Mouse (Mus musculus): Measurements from ENCODE around the gene Ubtd1.

Gene Ubtd1

GRCm38 (mm10) chr19:41981595-41981927, at the start of gene Ubtd1:
Gene Ubtd1, plus strand, starts transcription at chr19:41981763.
- DNase-seq = no peak

DNA sequence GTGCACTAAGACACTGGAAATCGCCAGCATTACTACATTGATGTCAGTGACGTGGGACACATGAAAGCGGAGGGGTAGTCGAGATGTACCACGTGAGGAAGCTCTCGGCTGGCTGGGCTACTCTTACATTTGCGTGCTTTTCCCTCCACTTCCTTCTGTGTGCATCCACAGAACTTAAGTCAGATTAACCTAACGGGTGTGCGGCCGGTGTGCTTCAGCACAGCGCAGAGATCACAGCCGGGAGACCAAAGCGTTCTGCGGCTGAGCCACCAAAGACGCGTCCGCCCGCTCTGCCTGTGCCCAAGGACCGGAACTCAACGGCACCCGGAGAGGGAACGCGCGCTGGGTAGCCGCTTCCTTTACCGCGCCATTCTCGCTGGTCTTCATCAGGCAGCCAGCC, 48.9 kb upstream of the Ubtd1 start:
- DNase-seq = no peak

- DNase-seq = peak; percentile 99
These were observed 48.1 kb upstream of the Ubtd1 start, which contains the start of the genes Exosc1 and Zdhhc16 for GRCm38 (mm10) chr19:41933179-41934086. Gene Exosc1, minus strand, starts transcription at chr19:41933423. Gene Zdhhc16, plus strand, starts transcription at chr19:41933480.

- peak; percentile 78 for DNase-seq
These were observed 47.4 kb upstream of the Ubtd1 start for GRCm38 (mm10) chr19:41934124-41934523.

GRCm38 (mm10) chr19:41935921-41936320, 45.6 kb upstream of the Ubtd1 start:
- no peak for DNase-seq

- no peak for DNase-seq
These were observed 43.0 kb upstream of the Ubtd1 start for GRCm38 (mm10) chr19:41938539-41938938.

- DNase-seq = no peak
These were observed 37.7 kb upstream of the Ubtd1 start for GRCm38 (mm10) chr19:41943841-41944240.

- DNase-seq = peak; percentile 38
These were observed 29.3 kb upstream of the Ubtd1 start for GRCm38 (mm10) chr19:41952287-41952686.

GRCm38 (mm10) chr19:41953574-41953973, 28.0 kb upstream of the Ubtd1 start:
- DNase-seq = no peak

- DNase-seq = no peak
These were observed 11.9 kb upstream of the Ubtd1 start for GRCm38 (mm10) chr19:41969618-41970017.

DNA sequence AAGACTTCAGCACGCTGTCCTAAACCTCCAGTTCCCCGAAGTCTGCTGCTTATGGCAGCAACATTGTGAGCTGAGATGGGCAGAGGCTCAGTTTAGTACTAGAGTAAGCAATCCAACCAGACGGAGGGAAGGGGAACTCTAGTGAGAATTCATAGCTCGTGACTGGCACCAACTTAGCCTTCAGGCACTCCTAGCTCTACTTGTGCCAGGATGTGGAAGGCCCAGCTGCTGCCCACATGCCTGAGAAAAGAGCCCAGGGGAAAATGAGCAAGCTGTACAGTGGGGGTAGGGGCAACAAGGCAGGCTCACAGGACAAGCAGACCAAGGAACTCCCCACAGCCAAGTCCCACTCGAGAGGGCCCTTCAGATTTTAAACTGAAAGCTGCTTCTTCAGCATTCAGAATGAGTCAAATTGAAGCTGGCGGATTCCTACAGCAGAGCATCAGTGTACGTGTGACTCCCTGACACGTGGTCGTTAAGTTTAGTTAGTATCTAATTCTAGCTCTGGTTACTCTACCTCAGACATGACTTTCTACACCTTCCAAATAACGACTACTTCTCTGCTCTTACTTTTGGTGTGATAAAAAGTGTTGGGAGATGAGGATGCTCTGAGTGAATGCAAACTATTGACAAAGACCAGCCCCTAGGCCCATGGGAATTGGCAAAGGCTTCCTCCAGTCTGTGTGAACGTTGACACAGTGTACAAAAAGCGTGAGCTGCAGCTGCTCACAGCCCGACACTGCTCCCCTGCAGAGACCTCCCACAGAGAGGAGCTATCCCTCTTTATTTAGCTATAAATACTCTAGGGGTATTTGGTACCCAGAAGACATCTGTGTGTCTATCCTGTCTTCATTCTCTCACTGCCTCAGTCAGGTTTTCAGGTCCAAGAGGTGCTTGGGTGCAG, 7.4 kb upstream of the Ubtd1 start:
- peak; percentile 38 for DNase-seq

DNA sequence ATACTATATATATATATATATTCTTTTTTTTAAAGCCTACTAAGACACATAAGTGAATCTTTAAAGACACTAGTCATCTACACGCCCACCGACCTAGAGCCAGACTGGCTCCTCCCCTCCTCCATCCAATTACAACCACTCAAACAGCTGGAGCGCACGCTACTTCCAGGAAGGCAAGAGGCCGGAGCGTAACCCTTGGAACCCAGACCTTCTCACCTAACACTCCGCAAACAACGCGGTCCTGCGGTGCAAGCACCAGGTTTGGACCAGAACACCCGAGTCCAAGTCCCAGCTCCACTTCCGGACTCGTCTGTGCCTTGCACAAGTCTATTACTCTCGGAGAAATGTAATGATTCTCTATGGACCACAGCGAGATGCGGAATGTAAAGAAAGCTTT, 1.1 kb upstream of the Ubtd1 start:
- DNase-seq = no peak

DNA sequence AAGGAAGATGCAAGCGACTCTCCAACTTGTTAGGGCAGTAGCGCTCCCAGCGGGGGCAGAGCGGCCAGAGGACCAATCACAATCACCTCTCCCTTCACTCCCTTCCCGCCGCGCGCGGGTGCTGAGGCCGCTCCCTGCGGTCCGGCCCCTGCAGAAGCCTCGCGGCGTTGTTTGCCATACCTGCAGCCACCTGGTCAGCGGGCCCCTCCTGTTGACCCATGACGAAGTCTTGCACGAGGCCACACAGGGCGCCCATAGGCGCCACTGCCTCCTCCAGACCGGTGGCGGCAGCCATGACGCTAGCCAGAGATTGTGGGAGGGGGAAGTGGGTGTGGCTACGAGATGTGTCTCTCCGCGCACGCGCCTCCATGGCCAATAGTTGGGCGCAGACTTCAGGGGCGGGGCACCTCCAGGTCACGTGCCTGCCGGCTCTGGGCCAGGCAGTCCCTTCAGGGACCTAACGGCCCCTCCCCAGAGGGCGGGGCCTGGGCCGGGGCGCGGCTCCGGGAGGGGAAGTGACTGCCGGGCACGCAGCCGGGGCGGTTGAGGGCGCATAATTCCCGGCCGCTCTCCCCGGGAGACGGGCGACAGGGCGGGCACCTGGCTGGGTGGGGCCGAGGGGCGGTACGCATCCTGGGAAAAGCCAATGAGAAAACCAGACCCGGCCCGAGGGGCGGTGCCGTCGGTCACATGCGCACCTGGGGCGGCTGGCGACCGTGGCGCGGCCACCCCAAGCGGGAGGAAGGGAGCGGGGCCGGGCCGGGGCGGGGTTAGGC, 556 bp upstream of the Ubtd1 start, which contains the start of gene Mms19:
TSS of gene Mms19 (minus strand) at position 339 of the 776 bp plus-strand sequence.
- DNase-seq = peak; percentile 99

DNA sequence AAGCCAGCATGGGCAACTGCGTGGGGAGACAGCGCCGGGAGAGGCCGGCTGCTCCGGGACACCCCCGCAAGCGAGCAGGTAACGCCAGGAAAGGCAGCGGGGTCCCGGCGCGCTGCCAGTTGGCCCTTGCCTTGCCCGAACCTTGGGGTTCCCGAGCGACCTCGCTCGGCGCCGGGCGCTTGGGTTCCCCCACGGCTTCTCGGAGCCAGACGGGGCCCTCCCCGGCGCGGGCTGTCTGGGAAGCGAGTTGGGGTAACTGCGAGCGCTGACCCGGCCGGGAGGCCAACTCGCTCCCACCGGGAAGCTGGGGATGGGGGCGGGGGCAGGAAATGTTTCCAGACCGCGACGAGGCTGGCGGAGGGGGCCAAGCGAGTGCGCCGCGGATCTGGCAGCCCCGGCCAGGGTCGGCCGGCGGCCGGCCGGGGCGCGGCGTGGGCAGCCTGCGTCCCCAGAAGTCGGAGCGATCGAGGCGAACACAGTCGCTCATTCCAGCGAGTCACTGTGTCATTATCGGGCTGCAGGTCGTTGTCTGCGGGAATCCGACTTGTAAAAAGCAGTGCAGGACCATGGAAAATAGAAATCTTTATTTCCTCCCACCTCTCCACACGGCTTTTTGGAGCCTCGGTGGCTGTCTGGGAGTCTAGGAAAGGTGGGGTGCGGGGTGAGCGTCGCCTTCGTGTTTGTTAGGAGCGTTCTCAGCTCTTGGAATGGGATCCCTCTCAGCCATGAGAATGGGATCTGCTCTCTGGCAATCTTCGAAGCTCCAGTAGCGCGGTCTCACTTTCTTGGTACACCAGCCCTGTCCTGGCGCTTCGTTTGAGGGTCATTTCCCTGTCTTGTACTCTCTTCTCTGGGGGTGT, 598 bp downstream of the Ubtd1 start:
- DNase-seq = peak; percentile 51

GRCm38 (mm10) chr19:41982791-41983150, 1.2 kb downstream of the Ubtd1 start:
- peak; percentile 10 for DNase-seq

- no peak for DNase-seq
These were observed 4.4 kb downstream of the Ubtd1 start for GRCm38 (mm10) chr19:41985994-41986393.

- DNase-seq = no peak
These were observed 5.6 kb downstream of the Ubtd1 start for GRCm38 (mm10) chr19:41987206-41987605.

DNA sequence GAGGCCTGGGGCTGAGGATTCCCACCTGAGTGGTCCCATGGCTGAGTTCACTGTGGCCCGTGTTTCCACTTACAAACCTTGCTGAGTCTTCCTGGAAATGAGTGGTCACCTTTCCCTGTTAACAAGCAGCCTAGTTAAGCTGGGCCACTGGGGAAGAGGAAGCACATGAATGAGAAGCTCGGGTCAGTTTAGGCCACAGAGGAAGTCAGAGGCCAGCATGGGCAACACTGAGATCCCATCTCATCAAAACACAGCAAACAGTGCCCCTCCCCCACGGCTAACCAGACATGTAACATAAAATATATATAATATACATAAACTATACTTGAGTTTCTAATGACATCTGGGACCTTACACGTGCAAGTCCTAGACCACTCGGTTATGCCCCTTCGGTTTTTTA, 8.2 kb downstream of the Ubtd1 start:
- no peak for DNase-seq

GRCm38 (mm10) chr19:41991926-41992477, 10.4 kb downstream of the Ubtd1 start:
- no peak for DNase-seq

GRCm38 (mm10) chr19:41992971-41993370, 11.4 kb downstream of the Ubtd1 start:
- no peak for DNase-seq

GRCm38 (mm10) chr19:41993484-41993883, 11.9 kb downstream of the Ubtd1 start:
- DNase-seq = no peak
